In the genomic region with DNA sequence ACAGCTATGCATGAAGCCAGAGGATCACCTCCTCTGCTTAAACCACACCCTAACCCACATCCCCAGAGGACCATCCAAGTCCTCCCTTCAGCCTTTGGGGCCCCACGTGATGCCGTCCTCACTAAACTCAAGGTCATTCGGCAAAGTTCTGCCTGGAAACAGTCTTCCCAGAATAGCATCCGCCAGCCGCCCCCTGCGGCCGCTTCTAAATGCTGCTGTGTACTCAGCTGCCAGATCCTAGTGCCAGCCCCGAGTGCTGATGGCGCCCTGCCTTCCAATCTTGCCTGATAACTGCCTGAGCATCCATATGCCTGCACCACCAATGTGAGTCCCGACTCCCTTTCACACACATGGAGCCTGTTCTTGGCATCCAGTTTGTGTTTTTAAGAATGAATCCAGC, we compare ENCODE assay signal across 8 mouse cellular contexts.
DNase-seq lines count a peak whose midpoint lies in the region; ATAC-seq and TF ChIP-seq lines count a peak whose summit lies in the region.

No protein-coding gene starts in this region.

- H3K36me3 ChIP-seq in embryonic facial prominence, embryonic 10.5 days (replicated peaks): no peaks in the 10 kb centered on the region
- H3K36me3 ChIP-seq in heart, postnatal 0 days (replicated peaks; ENCODE audit: control insufficient read depth, insufficient read depth, low read length): no peaks in the 10 kb centered on the region

- DNase-seq in lung, postnatal 10 days: peak; percentile 26
- no peak for DNase-seq in lung, adult 2 months
- peak; percentile 32 for DNase-seq in embryonic facial prominence, embryonic 10.5 days (ENCODE audit: low spot score)
- peak; percentile 93 for DNase-seq in heart, postnatal 0 days (ENCODE audit: low spot score)
- peak; percentile 75 to 80 for DNase-seq in left cerebral cortex, postnatal 10 days (ENCODE audit: extremely low spot score in 1 of 2, low spot score in 2 of 2)
- no peak for DNase-seq in spleen, postnatal 36 days (ENCODE audit: low spot score in 2 of 2)
- DNase-seq in gastrocnemius, postnatal 4 days (ENCODE audit: low spot score in 2 of 2): no peak
- no peak for DNase-seq in spleen, postnatal 4 days (ENCODE audit: low spot score in 2 of 2)

- peak overlapping the region; percentile 41 for H3K27ac ChIP-seq in embryonic facial prominence, embryonic 10.5 days (replicated peaks)
- peak overlapping the region; percentile 97 for H3K27ac ChIP-seq in heart, postnatal 0 days (ENCODE audit: low read depth)

- no peaks in the 10 kb centered on the region for H3K4me1 ChIP-seq in lung, adult 2 months (ENCODE audit: control insufficient read depth, insufficient read depth, low read length)
- H3K4me1 ChIP-seq in embryonic facial prominence, embryonic 10.5 days: peaks cover 73% of the 10 kb centered on the region
- H3K4me1 ChIP-seq in heart, postnatal 0 days (ENCODE audit: control insufficient read depth, insufficient read depth): peaks cover 29% of the 10 kb centered on the region

- H3K4me2 ChIP-seq in heart, postnatal 0 days (ENCODE audit: low read depth, low read length): no peak overlapping the region

- ATAC-seq in heart, postnatal 0 days (ENCODE audit: insufficient read depth, low read depth): peak; percentile 72

- peak; percentile 88 for TF ChIP-seq EP300 in heart, postnatal 0 days (IDR thresholded peaks at IDR 0.05; ENCODE audit: low read depth)

- H3K4me3 ChIP-seq in lung, adult 2 months (replicated peaks; ENCODE audit: extremely low read depth, low read depth, low read length): no peak overlapping the region
- no peak overlapping the region for H3K4me3 ChIP-seq in embryonic facial prominence, embryonic 10.5 days
- no peak overlapping the region for H3K4me3 ChIP-seq in heart, postnatal 0 days (ENCODE audit: low read depth, low read length)

- H3K9me3 ChIP-seq in embryonic facial prominence, embryonic 10.5 days: no peaks in the 10 kb centered on the region
- H3K9me3 ChIP-seq in heart, postnatal 0 days (replicated peaks; ENCODE audit: control insufficient read depth, low read length): no peaks in the 10 kb centered on the region

- no peak overlapping the region for H3K9ac ChIP-seq in heart, postnatal 0 days (replicated peaks; ENCODE audit: low read depth, low read length)

- TF ChIP-seq CTCF in lung, adult 2 months (IDR thresholded peaks at IDR 0.05; ENCODE audit: insufficient read depth, low read length): no peak
- TF ChIP-seq CTCF in heart, postnatal 0 days (IDR thresholded peaks at IDR 0.05; ENCODE audit: low read depth): peak; percentile 41

- intact Hi-C loops in left cerebral cortex, postnatal 10 days (cut with DNase I): no loop called here

- H3K27me3 ChIP-seq in embryonic facial prominence, embryonic 10.5 days (replicated peaks; ENCODE audit: low read depth, poor library complexity, severe bottlenecking): no peaks in the 10 kb centered on the region
- H3K27me3 ChIP-seq in heart, postnatal 0 days (ENCODE audit: control insufficient read depth, insufficient read depth, low read length): no peaks in the 10 kb centered on the region

- TF ChIP-seq POLR2A in lung, adult 2 months (IDR thresholded peaks at IDR 0.05; ENCODE audit: borderline replicate concordance, extremely low read depth, low read depth, low read length): no peak

- 54% methylated on average over 10 of the region's 10 CpGs for WGBS in lung, adult 2 months
- 80% methylated on average over 10 of the region's 10 CpGs for WGBS in embryonic facial prominence, embryonic 10.5 days
- 30% methylated on average over 10 of the region's 10 CpGs for WGBS in heart, postnatal 0 days

Comparison
In these comparisons a context has a peak if more than half of its experiments do, and no peak if none do; other contexts are left out.
1. DNase-seq: peak in lung, postnatal 10 days (single experiment), embryonic facial prominence, embryonic 10.5 days (single experiment), heart, postnatal 0 days (single experiment) and left cerebral cortex, postnatal 10 days (2 of 2); none in lung, adult 2 months (single experiment), spleen, postnatal 36 days (0 of 2), gastrocnemius, postnatal 4 days (0 of 2) and spleen, postnatal 4 days (0 of 2).